Comparison of ENCODE assay signal across 8 mouse cellular contexts in genomic region chr3:109782289-109782951, GRCm38 (mm10).
DNase-seq lines count a peak whose midpoint lies in the region; ATAC-seq lines count a peak whose summit lies in the region.

No protein-coding gene starts in this region.

- H3K27ac ChIP-seq in forebrain, embryonic 13.5 days: peak overlapping the region; percentile 88
- H3K27ac ChIP-seq in hindbrain, embryonic 11.5 days (ENCODE audit: low read depth, low read length): peak overlapping the region; percentile 86
- no peak overlapping the region for H3K27ac ChIP-seq in lung, embryonic 15.5 days

- peak overlapping the region; percentile 87 for H3K4me2 ChIP-seq in forebrain, embryonic 13.5 days
- peak overlapping the region; percentile 69 for H3K4me2 ChIP-seq in hindbrain, embryonic 11.5 days (replicated peaks; ENCODE audit: low read depth, low read length)
- peak overlapping the region; percentile 73 for H3K4me2 ChIP-seq in lung, embryonic 15.5 days

- ATAC-seq in cerebellum, adult (ENCODE audit: insufficient number of reproducible peaks, low FRiP score, low TSS enrichment): peak; percentile 80
- peak; percentile 89 for ATAC-seq in forebrain, embryonic 13.5 days
- ATAC-seq in hindbrain, embryonic 11.5 days (ENCODE audit: low FRiP score): peak; percentile 92
- peak; percentile 74; the same call in 1 of the 2 replicates for ATAC-seq in lung, embryonic 15.5 days (ENCODE audit: borderline replicate concordance, extremely low read depth, low FRiP score, low TSS enrichment)

- peak; percentile 39 for DNase-seq in Muller cell, postnatal 12 days (ENCODE audit: inconsistent ontology term)
- peak; percentile 85 for DNase-seq in hindbrain, embryonic 11.5 days (ENCODE audit: low spot score)
- peak; percentile 45 for DNase-seq in layer of hippocampus, adult 9-10 months (ENCODE audit: low spot score)
- DNase-seq in retina, adult 2 months (ENCODE audit: low read depth, low spot score): peak; percentile 20
- DNase-seq in spleen, adult 12 weeks (ENCODE audit: low spot score): no peak

- H3K4me1 ChIP-seq in forebrain, embryonic 13.5 days: peaks cover 18% of the 10 kb centered on the region
- H3K4me1 ChIP-seq in hindbrain, embryonic 11.5 days (replicated peaks; ENCODE audit: control insufficient read depth, insufficient read depth, low read length): peaks cover 3% of the 10 kb centered on the region
- H3K4me1 ChIP-seq in lung, embryonic 15.5 days: peaks cover 8% of the 10 kb centered on the region; the same call in 1 of the 2 replicates

- H3K36me3 ChIP-seq in forebrain, embryonic 13.5 days (ENCODE audit: poor library complexity, severe bottlenecking): no peaks in the 10 kb centered on the region
- H3K36me3 ChIP-seq in hindbrain, embryonic 11.5 days (ENCODE audit: control insufficient read depth, insufficient read depth, low read length): no peaks in the 10 kb centered on the region
- no peaks in the 10 kb centered on the region for H3K36me3 ChIP-seq in lung, embryonic 15.5 days

- H3K9me3 ChIP-seq in forebrain, embryonic 13.5 days (replicated peaks): no peaks in the 10 kb centered on the region
- no peaks in the 10 kb centered on the region for H3K9me3 ChIP-seq in hindbrain, embryonic 11.5 days (ENCODE audit: control insufficient read depth, low read length)
- no peaks in the 10 kb centered on the region for H3K9me3 ChIP-seq in lung, embryonic 15.5 days

- peak overlapping the region; percentile 47 for H3K4me3 ChIP-seq in forebrain, embryonic 13.5 days
- H3K4me3 ChIP-seq in hindbrain, embryonic 11.5 days (ENCODE audit: low read depth, low read length): peak overlapping the region; percentile 36
- peak overlapping the region; percentile 33 for H3K4me3 ChIP-seq in lung, embryonic 15.5 days

- H3K9ac ChIP-seq in forebrain, embryonic 13.5 days: peak overlapping the region; percentile 75
- peak overlapping the region; percentile 68 for H3K9ac ChIP-seq in hindbrain, embryonic 11.5 days (ENCODE audit: low read depth, low read length)
- H3K9ac ChIP-seq in lung, embryonic 15.5 days: 0 out of 2 replicates have a peak overlapping the region, but pooled peaks have one; percentile 2

- WGBS in forebrain, embryonic 13.5 days: 1% methylated on average over 27 of the region's 27 CpGs
- WGBS in hindbrain, embryonic 11.5 days: 3% methylated on average over 27 of the region's 27 CpGs
- WGBS in lung, embryonic 15.5 days: 4% methylated on average over 27 of the region's 27 CpGs

- no peaks in the 10 kb centered on the region for H3K27me3 ChIP-seq in forebrain, embryonic 13.5 days
- H3K27me3 ChIP-seq in hindbrain, embryonic 11.5 days (ENCODE audit: control insufficient read depth, insufficient read depth, low read length): no peaks in the 10 kb centered on the region
- H3K27me3 ChIP-seq in lung, embryonic 15.5 days: 0 out of 2 replicates have a peak, but pooled peaks cover 2% of the 10 kb centered on the region

Comparison
In these comparisons a context has a peak if more than half of its experiments do, and no peak if none do; other contexts are left out.
1. H3K9ac ChIP-seq: peak in every context shown above with its lines; median percentile 75 in forebrain, embryonic 13.5 days; 68 in hindbrain, embryonic 11.5 days; 2 in lung, embryonic 15.5 days.